Mouse (Mus musculus) liver, embryonic 11.5 days (tissue): Measurements from ENCODE around the gene Rapgef3. TPM values are rescaled to one million over a fixed set of nuclear protein-coding genes. Genes with fewer than 3 reads are reported as not detected.

Experiments used
- ATAC-seq: fragments of 200-750 bp; cut with Nextera tagmentation; replicated peaks from 2 replicates; pipeline ENCODE4 v1.8.0; 2017; ENCODE audit warnings: moderate number of reproducible peaks, mild to moderate bottlenecking, moderate TSS enrichment, moderate library complexity; ENCODE audit not compliant: low FRiP score
- DNase-seq: peaks from one replicate; pipeline ENCODE4 v3.0.0-alpha.2; 2017; ENCODE audit warnings: low spot score
- H3K27ac ChIP-seq: fragments of 300-500 bp; sonication (generic); 2 replicates; pipeline ENCODE4 v1.5.1; 2014; ENCODE audit warnings: mild to moderate bottlenecking, low read depth, low read length, control low read depth
- H3K27me3 ChIP-seq: fragments of 300-500 bp; sonication (generic); replicated peaks from 2 replicates; pipeline ENCODE4 v1.6.1; 2014; ENCODE audit warnings: low read length, mixed read lengths; ENCODE audit not compliant: control insufficient read depth, insufficient read depth
- H3K36me3 ChIP-seq: fragments of 300-500 bp; sonication (generic); 2 replicates; pipeline ENCODE4 v1.6.1; 2014; ENCODE audit warnings: mild to moderate bottlenecking, low read length, moderate library complexity, mixed read lengths; ENCODE audit not compliant: control insufficient read depth, insufficient read depth
- H3K4me1 ChIP-seq: fragments of 300-500 bp; sonication (generic); replicated peaks from 2 replicates; pipeline ENCODE4 v1.6.1; 2014; ENCODE audit warnings: low read length, mixed read lengths; ENCODE audit not compliant: control insufficient read depth, insufficient read depth
- H3K4me2 ChIP-seq: fragments of 300-500 bp; sonication (generic); 2 replicates; pipeline ENCODE4 v1.6.1; 2014; ENCODE audit warnings: mild to moderate bottlenecking, control low read depth, moderate library complexity
- H3K4me3 ChIP-seq: fragments of 300-500 bp; sonication (generic); 2 replicates; pipeline ENCODE4 v1.5.1; 2014; ENCODE audit warnings: low read depth, low read length, control low read depth
- H3K9ac ChIP-seq: fragments of 300-500 bp; sonication (generic); 2 replicates; pipeline ENCODE4 v1.6.1; 2014; ENCODE audit warnings: low read depth, low read length, control low read depth
- H3K9me3 ChIP-seq: fragments of 300-500 bp; sonication (generic); 2 replicates; pipeline ENCODE4 v1.6.1; 2016; ENCODE audit warnings: low read length, inconsistent platforms, mixed read lengths; ENCODE audit not compliant: control insufficient read depth
- WGBS: fragments of 180-500 bp; shearing (Covaris S2); extraction: QIAGEN DNeasy Blood & Tissue Kit; methylation state at CpG from one replicate; pipeline ENCODE4 v1.1.7; 2014; 5-methylcytosine and 5-hydroxymethylcytosine counted together
- polyA plus RNA-seq: library from polyadenylated mRNA; unstranded; fragments of >200 nt; fragmentation: Nextera tagmentation; extraction: Ambion mirVana; gene quantifications from 2 replicates; pipeline ENCODE4 v1.2.1, GENCODE M21; 2014

Rapgef3 gene
- polyA plus RNA-seq, 1 experiment from 2014 or later: 4.1 TPM

DNA sequence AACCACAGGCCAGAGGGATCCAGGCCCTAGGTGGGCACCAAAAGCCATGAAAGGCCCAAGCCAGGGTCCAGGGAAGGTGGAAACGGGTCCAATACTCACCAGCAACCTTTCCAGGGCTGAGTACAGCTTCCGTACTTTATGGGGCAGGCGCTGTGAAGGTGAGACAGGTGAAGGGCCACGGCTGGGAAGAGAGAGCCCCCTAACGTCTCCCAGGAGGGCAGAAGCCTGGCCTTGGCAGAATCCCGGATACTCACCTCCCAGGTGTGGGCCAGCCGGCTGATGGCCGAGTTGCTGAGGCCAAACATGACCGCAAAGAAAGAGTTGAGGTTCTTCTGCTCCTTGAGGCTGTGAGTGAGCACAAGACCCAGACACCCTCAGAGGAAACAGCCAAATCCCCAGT is 18.4 kb downstream of the Rapgef3 start:
- no peak overlapping the region for H3K4me2 ChIP-seq
- whole genome bisulfite sequencing: 85% methylated on average over 9 of the region's 9 CpGs
- H3K36me3 ChIP-seq: no peaks in the 10 kb centered on the region
- no peaks in the 10 kb centered on the region for H3K9me3 ChIP-seq
- no peak overlapping the region for H3K9ac ChIP-seq
- no peak for DNase-seq
- no peaks in the 10 kb centered on the region for H3K27me3 ChIP-seq
- H3K4me1 ChIP-seq: peaks cover 21% of the 10 kb centered on the region
- ATAC-seq: no peak
- H3K27ac ChIP-seq: no peak overlapping the region
- no peak overlapping the region for H3K4me3 ChIP-seq

- no peaks in the 10 kb centered on the region for H3K9me3 ChIP-seq
- no peak overlapping the region for H3K9ac ChIP-seq
- no peak overlapping the region for H3K27ac ChIP-seq
- 83% methylated on average over 4 of the region's 4 CpGs for WGBS
- no peaks in the 10 kb centered on the region for H3K27me3 ChIP-seq
- H3K4me2 ChIP-seq: no peak overlapping the region
- H3K4me3 ChIP-seq: no peak overlapping the region
- DNase-seq (no peak), ATAC-seq (no peak)
- peaks cover 21% of the 10 kb centered on the region for H3K4me1 ChIP-seq
- H3K36me3 ChIP-seq: no peaks in the 10 kb centered on the region
These were observed 18.8 kb downstream of the Rapgef3 start for GRCm38 (mm10) chr15:97748964-97749363.

- no peaks in the 10 kb centered on the region for H3K9me3 ChIP-seq
- H3K4me2 ChIP-seq: no peak overlapping the region
- no peaks in the 10 kb centered on the region for H3K36me3 ChIP-seq
- H3K27me3 ChIP-seq: no peaks in the 10 kb centered on the region
- no peak for DNase-seq
- no peak overlapping the region; the same call in 1 of the 2 replicates for H3K27ac ChIP-seq
- no peak overlapping the region for H3K9ac ChIP-seq
- peaks cover 21% of the 10 kb centered on the region for H3K4me1 ChIP-seq
- H3K4me3 ChIP-seq: no peak overlapping the region
- peak; percentile 56; the same call in 1 of the 2 replicates for ATAC-seq
- 43% methylated on average over 10 of the region's 10 CpGs for WGBS
These were observed 19.5 kb downstream of the Rapgef3 start for GRCm38 (mm10) chr15:97748309-97748708.

DNA sequence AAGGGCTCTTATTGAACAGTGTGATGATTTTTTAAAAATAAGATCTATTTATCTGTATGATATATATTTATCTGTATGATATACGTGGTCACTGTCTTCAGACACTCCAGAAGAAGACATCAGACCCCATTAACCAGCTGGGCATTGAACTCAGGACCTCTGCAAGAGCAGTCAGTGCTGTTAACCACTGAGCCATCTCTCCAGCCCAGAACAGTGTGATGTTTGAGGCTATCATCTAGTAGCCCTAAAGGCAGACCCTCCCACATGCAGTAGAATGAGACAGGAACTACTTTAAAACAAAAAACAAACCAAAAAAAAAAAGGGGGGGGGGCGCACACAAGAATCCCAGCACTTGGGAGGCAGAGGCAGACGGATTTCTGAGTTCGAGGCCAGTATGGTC is 20.3 kb downstream of the Rapgef3 start:
- Histone ChIP-seq H3K4me1 (peaks cover 21% of the 10 kb centered on the region), H3K27me3 (no peaks in the 10 kb centered on the region), H3K4me3 (no peak overlapping the region), H3K27ac (no peak overlapping the region), H3K4me2 (no peak overlapping the region), H3K9me3 (no peaks in the 10 kb centered on the region), H3K9ac (no peak overlapping the region), H3K36me3 (no peaks in the 10 kb centered on the region)
- DNase-seq: no peak
- no peak for ATAC-seq
- WGBS: 80% methylated on average over 4 of the region's 4 CpGs

- H3K4me2 ChIP-seq: no peak overlapping the region
- peaks cover 21% of the 10 kb centered on the region for H3K4me1 ChIP-seq
- H3K27me3 ChIP-seq: no peaks in the 10 kb centered on the region
- H3K4me3 ChIP-seq: no peak overlapping the region
- H3K9me3 ChIP-seq: no peaks in the 10 kb centered on the region
- no peak overlapping the region for H3K9ac ChIP-seq
- H3K36me3 ChIP-seq: no peaks in the 10 kb centered on the region
- WGBS: 84% methylated on average over 24 of the region's 24 CpGs
- DNase-seq (no peak), ATAC-seq (peak; percentile 32; the same call in 1 of the 2 replicates)
- no peak overlapping the region; the same call in 1 of the 2 replicates for H3K27ac ChIP-seq
These were observed 21.0 kb downstream of the Rapgef3 start for GRCm38 (mm10) chr15:97746748-97747147.

- Histone ChIP-seq H3K9me3 (no peaks in the 10 kb centered on the region), H3K4me2 (no peak overlapping the region), H3K27ac (no peak overlapping the region; the same call in 1 of the 2 replicates), H3K9ac (no peak overlapping the region), H3K4me1 (peaks cover 21% of the 10 kb centered on the region), H3K27me3 (no peaks in the 10 kb centered on the region), H3K4me3 (no peak overlapping the region), H3K36me3 (no peaks in the 10 kb centered on the region)
- ATAC-seq: no peak
- 79% methylated on average over 10 of the region's 10 CpGs for WGBS
- DNase-seq: no peak
These were observed 21.5 kb downstream of the Rapgef3 start for GRCm38 (mm10) chr15:97746278-97746677.

DNA sequence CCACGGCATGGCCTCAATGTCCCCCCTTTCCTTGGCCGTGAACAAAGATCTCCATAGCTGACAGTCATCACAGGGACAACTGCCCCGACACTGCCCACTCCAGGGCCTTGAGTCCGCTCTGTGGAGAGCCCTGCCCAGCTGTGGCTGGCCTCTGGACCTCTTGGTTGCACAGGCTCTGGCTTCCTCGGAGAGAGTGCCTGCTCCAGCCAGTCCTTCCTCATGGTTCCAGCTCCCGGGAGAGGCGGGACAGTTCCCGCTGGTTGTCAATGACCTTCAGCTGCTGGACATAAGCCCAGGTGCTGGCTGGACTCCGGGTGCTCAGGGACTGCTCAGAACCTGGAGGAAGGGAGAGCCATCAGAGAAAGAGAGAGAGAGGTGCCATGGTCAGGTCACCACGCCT is 22.4 kb downstream of the Rapgef3 start:
- no peak overlapping the region for H3K9ac ChIP-seq
- peaks cover 19% of the 10 kb centered on the region for H3K4me1 ChIP-seq
- peak overlapping the region; percentile 19; the same call in 1 of the 2 replicates for H3K27ac ChIP-seq
- no peak overlapping the region for H3K4me2 ChIP-seq
- ATAC-seq (no peak), DNase-seq (no peak)
- H3K4me3 ChIP-seq: no peak overlapping the region
- 72% methylated on average over 10 of the region's 10 CpGs for WGBS
- no peaks in the 10 kb centered on the region for H3K9me3 ChIP-seq
- H3K36me3 ChIP-seq: no peaks in the 10 kb centered on the region
- H3K27me3 ChIP-seq: no peaks in the 10 kb centered on the region

GRCm38 (mm10) chr15:97744930-97745329 is 22.8 kb downstream of the Rapgef3 start:
- no peak overlapping the region for H3K4me2 ChIP-seq
- no peak overlapping the region for H3K4me3 ChIP-seq
- no peaks in the 10 kb centered on the region for H3K9me3 ChIP-seq
- H3K36me3 ChIP-seq: no peaks in the 10 kb centered on the region
- H3K27me3 ChIP-seq: no peaks in the 10 kb centered on the region
- ATAC-seq: peak; percentile 81
- peaks cover 18% of the 10 kb centered on the region for H3K4me1 ChIP-seq
- WGBS: 69% methylated on average over 10 of the region's 10 CpGs
- peak overlapping the region; percentile 19; the same call in 1 of the 2 replicates for H3K27ac ChIP-seq
- no peak for DNase-seq
- H3K9ac ChIP-seq: no peak overlapping the region

DNA sequence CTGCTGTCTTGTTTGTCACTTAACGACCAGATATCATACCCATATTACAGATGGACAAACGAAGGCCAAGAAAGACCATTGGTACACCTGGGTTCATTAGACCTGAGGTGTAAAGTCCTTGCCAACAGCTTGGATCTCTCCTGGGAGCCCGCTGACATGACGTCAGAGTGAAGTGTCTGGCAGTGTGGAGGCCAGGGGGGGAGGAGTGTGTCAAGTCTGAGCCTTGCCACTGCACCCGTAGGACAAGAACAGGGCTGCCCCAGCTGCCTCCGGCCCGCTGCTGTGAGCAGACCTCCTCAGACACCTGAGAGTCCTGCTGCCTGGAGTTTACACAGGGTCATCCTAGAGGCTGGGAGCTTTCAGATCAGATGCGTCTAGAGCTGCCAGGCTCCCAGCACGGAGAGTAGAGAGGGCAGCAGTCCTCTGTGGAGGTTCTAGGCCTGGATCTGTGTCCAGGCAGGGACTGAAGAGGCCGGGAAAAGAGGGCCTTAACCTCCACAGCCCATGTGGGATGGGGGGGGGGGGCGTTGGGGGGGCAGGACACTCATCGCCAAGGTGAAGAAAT is 23.7 kb downstream of the Rapgef3 start:
- no peak for ATAC-seq

More for the DNA sequence above, 23.7 kb downstream of the Rapgef3 start:
- Histone ChIP-seq H3K4me1 (peaks cover 18% of the 10 kb centered on the region), H3K9ac (0 out of 2 replicates have a peak overlapping the region, but pooled peaks have one; percentile 30), H3K36me3 (no peaks in the 10 kb centered on the region), H3K9me3 (no peaks in the 10 kb centered on the region), H3K27me3 (no peaks in the 10 kb centered on the region), H3K27ac (peak overlapping the region; percentile 25), H3K4me3 (no peak overlapping the region), H3K4me2 (no peak overlapping the region)
- DNase-seq: no peak
- WGBS: 75% methylated on average over 11 of the region's 12 CpGs
